Mouse (Mus musculus) C2C12 (cell line): Measurements from ENCODE around the gene Fxr2.

ENCODE experiments used
- CTCF ChIP-seq: IDR thresholded peaks from one replicate; pipeline ENCODE4 v1.5.1; 2011; ENCODE audit not compliant: control insufficient read depth, insufficient read depth, insufficient read length
- FOSL1 ChIP-seq: IDR thresholded peaks from one replicate; pipeline ENCODE4 v1.8.0; 2011; ENCODE audit warnings: mild to moderate bottlenecking, low read length; ENCODE audit not compliant: poor library complexity, insufficient read depth, severe bottlenecking
- MAX ChIP-seq: IDR thresholded peaks from one replicate; pipeline ENCODE4 v1.6.1; 2011; ENCODE audit warnings: mild to moderate bottlenecking, control low read depth
- USF1 ChIP-seq: IDR thresholded peaks from one replicate; pipeline ENCODE4 v1.6.1; 2011; ENCODE audit warnings: low read depth, mild to moderate bottlenecking, control low read depth, moderate library complexity

GRCm38 (mm10) chr11:69621571-69622268 is 11.1 kb upstream of the Fxr2 start, which contains the start of gene Sat2:
- no peak for TF ChIP-seq CTCF
- TF ChIP-seq MAX, result no peak
- no peak for TF ChIP-seq USF1
- no peak for TF ChIP-seq FOSL1
